Mouse (Mus musculus) cortical plate, adult 2 months (tissue): ENCODE measurements around the gene Rpl41.

Experiments
- CTCF ChIP-seq: fragments of 200-500 bp; IDR thresholded peaks from 2 replicates; pipeline ENCODE4 v1.5.1; 2011; ENCODE audit warnings: mild to moderate bottlenecking, control low read depth, low read length; ENCODE audit not compliant: insufficient read depth; ENCODE audit errors: extremely low read depth
- POLR2A ChIP-seq: fragments of 200-500 bp; IDR thresholded peaks from 2 replicates; pipeline ENCODE4 v1.6.1; 2011; ENCODE audit warnings: mild to moderate bottlenecking, low read length, control low read depth; ENCODE audit not compliant: insufficient read depth; ENCODE audit errors: extremely low read depth

DNA sequence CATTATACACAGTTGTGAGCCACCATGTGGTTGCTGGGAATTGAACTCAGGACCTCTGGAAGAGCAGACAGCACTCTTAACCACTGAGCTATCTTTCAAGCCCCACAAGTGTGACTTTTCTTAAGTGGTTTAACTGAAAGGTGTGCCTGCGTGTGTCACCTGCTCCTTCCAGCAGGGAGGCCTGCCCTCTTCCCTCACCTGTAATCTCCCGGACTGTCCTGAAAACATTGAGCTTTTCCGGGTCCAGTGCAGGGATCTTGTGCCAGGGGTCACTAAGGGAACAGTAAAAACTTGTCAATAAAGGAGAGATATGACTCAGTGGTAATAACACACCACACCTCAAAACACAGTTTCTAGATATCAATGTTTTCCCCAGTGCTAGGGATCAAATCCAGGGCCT, 30.2 kb upstream of the Rpl41 start:
- no peak for TF ChIP-seq CTCF
- TF ChIP-seq POLR2A, result no peak
